Mouse (Mus musculus): ENCODE measurements at regions not wholly inside any gene's neighbourhood (a gene's known extent, or its start where the extent isn't known, plus 50 kb on each side); places are given as distances from the start of the nearest gene placed in this dataset.
"Not testable (repeated sequence)": the region's sequence is repeated elsewhere in the genome, so short reads cannot be mapped to it uniquely, and the experiment has no call there.

- no peak for DNase-seq (ENCODE audit: low spot score in 2 of 2)
Measured at GRCm38 (mm10) chr6:70160442-70160841, 631.6 kb downstream of the Rpia start.

- not testable (repeated sequence) for DNase-seq (ENCODE audit: low spot score in 2 of 2)
Measured at GRCm38 (mm10) chr6:70155771-70156170, 636.3 kb downstream of the Rpia start.

- DNase-seq (ENCODE audit: low spot score in 2 of 2), result not testable (repeated sequence)
Measured at GRCm38 (mm10) chr6:70151098-70151838, 640.8 kb downstream of the Rpia start.

- no peak for DNase-seq (ENCODE audit: low spot score in 2 of 2)
Measured at GRCm38 (mm10) chr6:70146986-70147385, 645.0 kb downstream of the Rpia start.

- not testable (repeated sequence) for DNase-seq (ENCODE audit: low spot score in 2 of 2)
Measured at GRCm38 (mm10) chr6:70143341-70143740, 648.7 kb downstream of the Rpia start.

GRCm38 (mm10) chr6:70116811-70117210, 675.2 kb downstream of the Rpia start:
- DNase-seq (ENCODE audit: low spot score in 2 of 2), result peak; percentile 1 to 16

- no peak for DNase-seq (ENCODE audit: low spot score in 2 of 2)
Measured at GRCm38 (mm10) chr6:70111892-70112291, 680.1 kb downstream of the Rpia start.

GRCm38 (mm10) chr6:70109412-70109811, 682.6 kb downstream of the Rpia start:
- DNase-seq (ENCODE audit: low spot score in 2 of 2), result not testable (repeated sequence)

- no peak for DNase-seq (ENCODE audit: low spot score in 2 of 2)
Measured at GRCm38 (mm10) chr6:70103781-70104180, 688.3 kb downstream of the Rpia start.

- not testable (repeated sequence) for DNase-seq (ENCODE audit: low spot score in 2 of 2)
Measured at GRCm38 (mm10) chr6:70103174-70103573, 688.9 kb downstream of the Rpia start.

- DNase-seq (ENCODE audit: low spot score in 2 of 2), result no peak
Measured at GRCm38 (mm10) chr6:70088041-70088440, 704.0 kb downstream of the Rpia start.

- DNase-seq (ENCODE audit: low spot score in 2 of 2), result peak in 1 of 2 experiments; percentile 66
Measured at GRCm38 (mm10) chr6:70073841-70074240, 718.2 kb downstream of the Rpia start.

- DNase-seq (ENCODE audit: low spot score in 2 of 2), result no peak
Measured at GRCm38 (mm10) chr6:70072007-70072406, 720.0 kb downstream of the Rpia start.

GRCm38 (mm10) chr6:70067716-70068415, 724.2 kb downstream of the Rpia start:
- no peak for DNase-seq (ENCODE audit: low spot score in 2 of 2)

- no peak for DNase-seq (ENCODE audit: low spot score in 2 of 2)
Measured at GRCm38 (mm10) chr6:70059028-70059427, 733.0 kb downstream of the Rpia start.

GRCm38 (mm10) chr6:70058374-70058773, 733.7 kb downstream of the Rpia start:
- peak in 1 of 2 experiments; percentile 18 for DNase-seq (ENCODE audit: low spot score in 2 of 2)

- DNase-seq (ENCODE audit: low spot score in 2 of 2), result no peak
Measured at GRCm38 (mm10) chr6:70040894-70041293, 751.1 kb downstream of the Rpia start.

- no peak for DNase-seq (ENCODE audit: low spot score in 2 of 2)
Measured at GRCm38 (mm10) chr6:70033674-70034073, 758.4 kb downstream of the Rpia start.

GRCm38 (mm10) chr6:70011555-70011954, 780.5 kb downstream of the Rpia start:
- DNase-seq (ENCODE audit: low spot score in 2 of 2), result no peak

Data from left cerebral cortex, adult 8-10 months (tissue).